Mouse (Mus musculus) liver, adult 2 months (tissue): ENCODE data around the gene Lrrc7.

Experiments
- CTCF ChIP-seq: fragments of 200-500 bp; IDR thresholded peaks from 2 replicates; pipeline ENCODE4 v1.5.1; 2011; ENCODE audit warnings: low read depth, low read length, control low read depth
- POLR2A ChIP-seq: fragments of 200-500 bp; IDR thresholded peaks from 2 replicates; pipeline ENCODE4 v1.6.1; 2011; ENCODE audit warnings: low read length, control low read depth; ENCODE audit not compliant: insufficient read depth; ENCODE audit errors: extremely low read depth

DNA sequence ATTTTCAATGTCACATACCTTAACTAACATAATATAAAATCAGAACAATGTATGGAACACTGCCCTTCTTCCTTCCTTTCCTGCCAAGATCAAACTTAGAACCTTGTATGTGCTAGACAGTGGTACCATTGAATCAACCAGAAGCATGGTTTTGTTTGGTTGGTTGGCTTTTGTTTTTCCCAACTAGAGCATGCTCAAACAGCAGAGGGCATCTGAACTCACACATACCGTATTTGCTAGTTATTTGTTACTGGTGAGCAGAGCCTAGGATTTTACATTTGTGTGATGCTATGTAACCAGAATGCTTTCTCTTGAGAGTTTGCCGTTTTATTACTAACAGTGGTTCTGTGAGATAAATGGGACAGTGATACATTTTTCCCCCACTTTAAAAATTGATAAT is 512.5 kb downstream of the Lrrc7 start:
- no peak for TF ChIP-seq POLR2A
- no peak for TF ChIP-seq CTCF
